Mouse (Mus musculus): ENCODE measurements at regions not wholly inside any gene's neighbourhood (a gene's known extent, or its start where the extent isn't known, plus 50 kb on each side); places are given as distances from the start of the nearest gene placed in this dataset.
A peak's percentile ranks its signal among the peaks of the same experiment; 100 is the strongest.

- WGBS: 61% methylated on average over 6 of the region's 6 CpGs
- H3K9ac ChIP-seq: no peak overlapping the region
These were observed 395.4 kb upstream of the Atp11b start for GRCm38 (mm10) chr3:35358541-35358940.

GRCm38 (mm10) chr3:35359288-35359687, 394.6 kb upstream of the Atp11b start:
- no peaks in the 10 kb centered on the region for H3K36me3 ChIP-seq
- no peak overlapping the region for H3K27ac ChIP-seq
- no peak overlapping the region for H3K9ac ChIP-seq
- no peaks in the 10 kb centered on the region for H3K27me3 ChIP-seq (replicated peaks)
- no peaks in the 10 kb centered on the region for H3K9me3 ChIP-seq
- WGBS: 45% methylated on average over 8 of the region's 8 CpGs
- no peak overlapping the region for H3K4me2 ChIP-seq (replicated peaks)
- no peak for ATAC-seq (ENCODE audit: low FRiP score, low read depth)
- no peak overlapping the region for H3K4me3 ChIP-seq
- peaks cover 15% of the 10 kb centered on the region for H3K4me1 ChIP-seq

More at GRCm38 (mm10) chr3:35358541-35358940, 395.4 kb upstream of the Atp11b start:
- Histone ChIP-seq H3K27me3 (replicated peaks) (no peaks in the 10 kb centered on the region), H3K4me3 (no peak overlapping the region), H3K4me1 (peaks cover 21% of the 10 kb centered on the region), H3K36me3 (no peaks in the 10 kb centered on the region), H3K4me2 (replicated peaks) (no peak overlapping the region), H3K9me3 (no peaks in the 10 kb centered on the region), H3K27ac (no peak overlapping the region)
- ATAC-seq (ENCODE audit: low FRiP score, low read depth): no peak

- peaks cover 6% of the 10 kb centered on the region; the same call in 1 of the 2 replicates for H3K4me1 ChIP-seq
These were observed 393.4 kb upstream of the Atp11b start for GRCm38 (mm10) chr3:35360515-35360914.

GRCm38 (mm10) chr3:35361086-35361485, 392.8 kb upstream of the Atp11b start:
- Histone ChIP-seq H3K36me3 (no peaks in the 10 kb centered on the region), H3K27ac (no peak overlapping the region), H3K9ac (no peak overlapping the region), H3K4me3 (no peak overlapping the region), H3K9me3 (no peaks in the 10 kb centered on the region), H3K4me1 (peaks cover 6% of the 10 kb centered on the region; the same call in 1 of the 2 replicates), H3K27me3 (replicated peaks) (no peaks in the 10 kb centered on the region), H3K4me2 (replicated peaks) (no peak overlapping the region)
- no peak for ATAC-seq (ENCODE audit: low FRiP score, low read depth)
- WGBS: 77% methylated on average over 2 of the region's 2 CpGs

More at GRCm38 (mm10) chr3:35360515-35360914, 393.4 kb upstream of the Atp11b start:
- Histone ChIP-seq H3K9me3 (no peaks in the 10 kb centered on the region), H3K9ac (no peak overlapping the region), H3K4me3 (no peak overlapping the region), H3K27ac (no peak overlapping the region), H3K27me3 (replicated peaks) (no peaks in the 10 kb centered on the region), H3K36me3 (no peaks in the 10 kb centered on the region), H3K4me2 (replicated peaks) (no peak overlapping the region)
- no peak for ATAC-seq (ENCODE audit: low FRiP score, low read depth)

GRCm38 (mm10) chr3:35365431-35365830, 388.5 kb upstream of the Atp11b start:
- Histone ChIP-seq H3K9me3 (no peaks in the 10 kb centered on the region), H3K4me2 (replicated peaks) (no peak overlapping the region), H3K4me3 (no peak overlapping the region), H3K9ac (no peak overlapping the region), H3K4me1 (no peaks in the 10 kb centered on the region), H3K27ac (no peak overlapping the region), H3K27me3 (replicated peaks) (no peaks in the 10 kb centered on the region), H3K36me3 (no peaks in the 10 kb centered on the region)
- WGBS: 73% methylated on average over 6 of the region's 6 CpGs
- no peak for ATAC-seq (ENCODE audit: low FRiP score, low read depth)

- H3K9ac ChIP-seq: no peak overlapping the region
- 95% methylated on average over 1 of the region's 1 CpGs for WGBS
- H3K4me3 ChIP-seq: no peak overlapping the region
- H3K36me3 ChIP-seq: no peaks in the 10 kb centered on the region
- no peaks in the 10 kb centered on the region for H3K27me3 ChIP-seq (replicated peaks)
- H3K4me1 ChIP-seq: no peaks in the 10 kb centered on the region
- no peak overlapping the region for H3K4me2 ChIP-seq (replicated peaks)
- H3K9me3 ChIP-seq: no peaks in the 10 kb centered on the region
- ATAC-seq (ENCODE audit: low FRiP score, low read depth): no peak
- H3K27ac ChIP-seq: no peak overlapping the region
These were observed 381.6 kb upstream of the Atp11b start for GRCm38 (mm10) chr3:35372276-35372675.

- Histone ChIP-seq H3K27me3 (replicated peaks) (no peaks in the 10 kb centered on the region), H3K9me3 (no peaks in the 10 kb centered on the region), H3K4me1 (no peaks in the 10 kb centered on the region), H3K9ac (no peak overlapping the region), H3K36me3 (no peaks in the 10 kb centered on the region), H3K4me3 (no peak overlapping the region), H3K27ac (no peak overlapping the region), H3K4me2 (replicated peaks) (no peak overlapping the region)
- no peak for ATAC-seq (ENCODE audit: low FRiP score, low read depth)
- WGBS: 81% methylated on average over 5 of the region's 5 CpGs
These were observed 366.5 kb upstream of the Atp11b start for GRCm38 (mm10) chr3:35387386-35387785.

- ATAC-seq (ENCODE audit: low FRiP score, low read depth): no peak
- Histone ChIP-seq H3K4me2 (replicated peaks) (no peak overlapping the region), H3K9ac (no peak overlapping the region), H3K4me1 (no peaks in the 10 kb centered on the region), H3K9me3 (no peaks in the 10 kb centered on the region), H3K27me3 (replicated peaks) (no peaks in the 10 kb centered on the region), H3K4me3 (no peak overlapping the region), H3K27ac (no peak overlapping the region), H3K36me3 (no peaks in the 10 kb centered on the region)
- WGBS: 80% methylated on average over 2 of the region's 2 CpGs
These were observed 361.2 kb upstream of the Atp11b start for GRCm38 (mm10) chr3:35392657-35393056.

- Histone ChIP-seq H3K9me3 (no peaks in the 10 kb centered on the region), H3K4me3 (no peak overlapping the region), H3K4me1 (peaks cover 10% of the 10 kb centered on the region; the same call in 1 of the 2 replicates), H3K9ac (no peak overlapping the region), H3K4me2 (replicated peaks) (no peak overlapping the region), H3K36me3 (no peaks in the 10 kb centered on the region), H3K27me3 (replicated peaks) (no peaks in the 10 kb centered on the region), H3K27ac (no peak overlapping the region)
- no peak for ATAC-seq (ENCODE audit: low FRiP score, low read depth)
- WGBS: 17% methylated on average over 6 of the region's 6 CpGs
These were observed 353.7 kb upstream of the Atp11b start for GRCm38 (mm10) chr3:35400213-35400612.

GRCm38 (mm10) chr3:35402666-35403065, 351.2 kb upstream of the Atp11b start:
- Histone ChIP-seq H3K9ac (no peak overlapping the region), H3K36me3 (no peaks in the 10 kb centered on the region), H3K9me3 (no peaks in the 10 kb centered on the region), H3K4me3 (no peak overlapping the region), H3K4me2 (replicated peaks) (no peak overlapping the region), H3K4me1 (peaks cover 10% of the 10 kb centered on the region; the same call in 1 of the 2 replicates), H3K27me3 (replicated peaks) (no peaks in the 10 kb centered on the region), H3K27ac (no peak overlapping the region)
- ATAC-seq (ENCODE audit: low FRiP score, low read depth): no peak
- 63% methylated on average over 10 of the region's 10 CpGs for WGBS

- ATAC-seq (ENCODE audit: low FRiP score, low read depth): no peak
- H3K27ac ChIP-seq: peak overlapping the region; percentile 62; the same call in 1 of the 2 replicates
- no peak overlapping the region for H3K4me3 ChIP-seq
- no peak overlapping the region for H3K4me2 ChIP-seq (replicated peaks)
- no peaks in the 10 kb centered on the region for H3K9me3 ChIP-seq
- H3K36me3 ChIP-seq: no peaks in the 10 kb centered on the region
- no peak overlapping the region for H3K9ac ChIP-seq
- H3K27me3 ChIP-seq (replicated peaks): no peaks in the 10 kb centered on the region
- WGBS: 44% methylated on average over 5 of the region's 5 CpGs
- H3K4me1 ChIP-seq: peaks cover 10% of the 10 kb centered on the region; the same call in 1 of the 2 replicates
These were observed 350.0 kb upstream of the Atp11b start for GRCm38 (mm10) chr3:35403952-35404351.

- Histone ChIP-seq H3K27me3 (replicated peaks) (no peaks in the 10 kb centered on the region), H3K9ac (no peak overlapping the region), H3K27ac (peak overlapping the region; percentile 62; the same call in 1 of the 2 replicates), H3K4me2 (replicated peaks) (peak overlapping the region; percentile 23), H3K4me3 (no peak overlapping the region), H3K36me3 (no peaks in the 10 kb centered on the region), H3K9me3 (no peaks in the 10 kb centered on the region), H3K4me1 (peaks cover 10% of the 10 kb centered on the region; the same call in 1 of the 2 replicates)
- 2% methylated on average over 10 of the region's 10 CpGs for WGBS
- peak; percentile 89 for ATAC-seq (ENCODE audit: low FRiP score, low read depth)
These were observed 349.2 kb upstream of the Atp11b start for GRCm38 (mm10) chr3:35404492-35405390.
